Mouse (Mus musculus) forebrain, postnatal 0 days (tissue): ENCODE data around the gene Xirp1. TPM values are rescaled to one million over a fixed set of nuclear protein-coding genes. Genes with fewer than 3 reads are reported as not detected.

ENCODE experiments used
- ATAC-seq: fragments of 200-750 bp; cut with Nextera tagmentation; 2 replicates; pipeline ENCODE4 v1.8.0; 2017; ENCODE audit warnings: mild to moderate bottlenecking, moderate library complexity
- DNase-seq: peaks from one replicate; pipeline ENCODE4 v3.0.0-alpha.2; 2015
- H3K27ac ChIP-seq: fragments of 300-500 bp; sonication (generic); 2 replicates; pipeline ENCODE4 v1.5.1; 2014; ENCODE audit warnings: low read depth, mild to moderate bottlenecking, antibody characterized with exemption, low read length, moderate library complexity, mixed read lengths
- H3K27me3 ChIP-seq: fragments of 300-500 bp; sonication (generic); 2 replicates; pipeline ENCODE4 v1.6.1; 2014; ENCODE audit warnings: mild to moderate bottlenecking, low read length, mixed read lengths; ENCODE audit not compliant: insufficient read depth
- H3K36me3 ChIP-seq: fragments of 300-500 bp; sonication (generic); 2 replicates; pipeline ENCODE4 v1.6.1; 2014; ENCODE audit warnings: mild to moderate bottlenecking, moderate library complexity; ENCODE audit not compliant: insufficient read depth
- H3K4me1 ChIP-seq: fragments of 300-500 bp; sonication (generic); 2 replicates; pipeline ENCODE4 v1.6.1; 2014; ENCODE audit warnings: antibody characterized with exemption; ENCODE audit not compliant: insufficient read depth
- H3K4me2 ChIP-seq: fragments of 300-500 bp; sonication (generic); 2 replicates; pipeline ENCODE4 v1.6.1; 2014; ENCODE audit warnings: low read depth, mild to moderate bottlenecking, moderate library complexity
- H3K4me3 ChIP-seq: fragments of 300-500 bp; sonication (generic); 2 replicates; pipeline ENCODE4 v1.5.1; 2014; ENCODE audit warnings: low read depth, low read length, mixed read lengths
- H3K9ac ChIP-seq: fragments of 300-500 bp; sonication (generic); 2 replicates; pipeline ENCODE4 v1.6.1; 2014; ENCODE audit warnings: mild to moderate bottlenecking
- H3K9me3 ChIP-seq: fragments of 300-500 bp; sonication (generic); 2 replicates; pipeline ENCODE4 v1.6.1; 2016; ENCODE audit warnings: low read length
- CTCF ChIP-seq: sonication (generic); IDR thresholded peaks from 2 replicates; pipeline ENCODE4 v1.5.1; 2016; ENCODE audit warnings: antibody characterized with exemption, control low read depth, low read depth
- WGBS: fragments of 180-500 bp; shearing (Covaris S2); extraction: QIAGEN DNeasy Blood & Tissue Kit; methylation state at CpG from one replicate; pipeline ENCODE4 v1.1.7; 2014; 5-methylcytosine and 5-hydroxymethylcytosine counted together
- polyA plus RNA-seq: library from polyadenylated mRNA; unstranded; fragments of >200 nt; fragmentation: Nextera tagmentation; extraction: Ambion mirVana; gene quantifications from 2 replicates; pipeline ENCODE4 v1.2.1, GENCODE M21; 2015
- total RNA-seq: library from RNA; depleted of rRNA; stranded (reverse); fragments of >200 nt; gene quantifications from 2 replicates; pipeline ENCODE4 v1.2.3, GENCODE M21; 2014

Xirp1 gene
- total and polyA plus RNA-seq, 2 experiments from 2014 or later: not detected

DNA sequence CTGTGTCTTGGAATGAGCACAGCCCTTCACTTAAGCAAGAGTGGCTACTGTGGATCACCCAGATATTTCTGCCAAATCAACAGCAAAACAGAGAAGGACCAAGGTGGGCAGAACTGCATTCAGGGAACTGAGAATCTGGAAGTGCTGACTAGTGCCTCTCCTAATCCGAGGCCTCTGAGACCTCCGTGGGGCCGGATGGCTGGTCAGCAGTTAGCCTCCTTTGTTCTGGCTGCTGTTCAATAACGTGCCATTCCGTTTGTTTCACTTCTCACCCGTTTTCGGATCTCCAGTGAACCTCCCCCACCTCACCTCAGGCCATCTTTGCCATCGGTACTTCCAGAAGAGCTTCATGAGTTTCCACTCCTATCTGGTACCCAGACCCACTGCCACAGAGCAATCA, 11.0 kb upstream of the Xirp1 start:
- no peak overlapping the region for H3K4me3 ChIP-seq
- no peak for TF ChIP-seq CTCF
- no peaks in the 10 kb centered on the region for H3K27me3 ChIP-seq
- no peak overlapping the region for H3K9ac ChIP-seq
- H3K36me3 ChIP-seq: no peaks in the 10 kb centered on the region
- no peaks in the 10 kb centered on the region for H3K9me3 ChIP-seq
- WGBS: 67% methylated on average over 8 of the region's 8 CpGs
- DNase-seq (no peak), ATAC-seq (no peak)
- no peaks in the 10 kb centered on the region for H3K4me1 ChIP-seq
- H3K27ac ChIP-seq: no peak overlapping the region
- no peak overlapping the region for H3K4me2 ChIP-seq

DNA sequence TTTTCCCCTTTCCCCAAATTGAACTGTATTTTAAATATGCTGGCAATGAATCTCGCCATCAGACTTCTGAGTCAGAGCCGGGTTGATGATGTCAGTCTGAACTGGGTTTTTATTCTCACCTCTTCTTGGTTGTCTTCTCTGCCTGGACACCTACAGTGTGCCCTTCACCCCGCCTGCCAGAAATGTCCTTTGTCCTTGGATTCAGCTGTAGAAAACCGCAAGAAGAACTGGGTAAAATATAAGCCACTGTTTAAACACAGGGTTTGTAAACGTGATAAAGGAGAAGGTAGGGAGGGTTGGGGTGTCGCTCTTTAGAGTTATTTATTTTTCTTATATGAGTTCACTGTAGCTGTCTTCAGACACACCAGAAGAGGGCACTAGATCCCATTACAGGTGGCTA, 9.3 kb upstream of the Xirp1 start:
- no peaks in the 10 kb centered on the region for H3K36me3 ChIP-seq
- no peaks in the 10 kb centered on the region for H3K9me3 ChIP-seq
- H3K4me3 ChIP-seq: no peak overlapping the region
- H3K27me3 ChIP-seq: no peaks in the 10 kb centered on the region
- H3K27ac ChIP-seq: no peak overlapping the region
- no peak for ATAC-seq
- no peak for TF ChIP-seq CTCF
- 89% methylated on average over 6 of the region's 6 CpGs for WGBS
- DNase-seq: no peak
- H3K4me1 ChIP-seq: no peaks in the 10 kb centered on the region
- H3K9ac ChIP-seq: no peak overlapping the region
- no peak overlapping the region for H3K4me2 ChIP-seq

DNA sequence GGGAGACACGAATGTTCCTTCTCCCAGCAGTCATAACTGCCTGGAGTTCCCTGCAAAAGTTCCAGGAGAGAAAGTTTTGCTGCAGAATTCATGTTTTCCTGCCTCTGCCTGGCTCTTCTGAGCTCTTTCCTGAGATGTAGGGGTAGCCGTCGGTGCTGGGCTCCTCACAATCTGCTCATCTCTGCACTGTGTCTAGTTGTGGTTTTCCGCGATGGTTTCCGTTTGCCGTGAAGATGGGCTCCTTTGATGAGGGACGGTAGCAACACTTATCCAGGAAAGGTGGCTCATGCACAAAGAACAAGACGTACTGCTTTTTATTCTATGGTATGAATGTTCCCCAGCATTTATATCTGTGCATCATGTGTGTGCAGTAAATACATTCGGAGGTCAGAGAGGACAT, 7.0 kb upstream of the Xirp1 start:
- H3K4me3 ChIP-seq: no peak overlapping the region
- no peak for ATAC-seq
- no peak overlapping the region for H3K9ac ChIP-seq
- WGBS: 88% methylated on average over 10 of the region's 10 CpGs
- no peaks in the 10 kb centered on the region for H3K9me3 ChIP-seq
- H3K4me2 ChIP-seq: no peak overlapping the region
- H3K27me3 ChIP-seq: no peaks in the 10 kb centered on the region
- no peak for TF ChIP-seq CTCF
- peaks cover 3% of the 10 kb centered on the region; the same call in 1 of the 2 replicates for H3K4me1 ChIP-seq
- no peaks in the 10 kb centered on the region for H3K36me3 ChIP-seq
- H3K27ac ChIP-seq: no peak overlapping the region
- DNase-seq: no peak

DNA sequence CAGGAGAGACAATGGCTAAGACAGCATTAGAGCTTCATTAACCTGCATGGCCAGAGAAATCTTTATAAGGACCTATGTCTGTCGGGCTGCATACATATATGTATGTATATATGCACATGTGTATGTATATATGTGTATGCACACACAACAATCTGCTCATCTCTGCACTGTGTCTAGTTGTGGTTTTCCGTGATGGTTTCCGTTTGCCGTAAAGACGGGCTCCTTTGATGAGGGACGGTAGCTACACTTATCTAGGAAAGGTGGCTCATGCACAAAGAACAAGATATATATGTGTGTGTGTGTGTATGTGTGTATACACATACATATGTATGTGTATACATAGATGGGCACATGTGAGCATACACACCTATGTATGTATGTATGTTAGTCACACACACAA, 6.5 kb upstream of the Xirp1 start:
- WGBS: 95% methylated on average over 6 of the region's 6 CpGs
- Histone ChIP-seq H3K4me1 (peaks cover 3% of the 10 kb centered on the region; the same call in 1 of the 2 replicates), H3K9ac (no peak overlapping the region), H3K4me2 (no peak overlapping the region), H3K27ac (no peak overlapping the region), H3K9me3 (no peaks in the 10 kb centered on the region), H3K27me3 (no peaks in the 10 kb centered on the region), H3K36me3 (no peaks in the 10 kb centered on the region), H3K4me3 (no peak overlapping the region)
- DNase-seq: no peak
- TF ChIP-seq CTCF: no peak
- ATAC-seq: no peak

DNA sequence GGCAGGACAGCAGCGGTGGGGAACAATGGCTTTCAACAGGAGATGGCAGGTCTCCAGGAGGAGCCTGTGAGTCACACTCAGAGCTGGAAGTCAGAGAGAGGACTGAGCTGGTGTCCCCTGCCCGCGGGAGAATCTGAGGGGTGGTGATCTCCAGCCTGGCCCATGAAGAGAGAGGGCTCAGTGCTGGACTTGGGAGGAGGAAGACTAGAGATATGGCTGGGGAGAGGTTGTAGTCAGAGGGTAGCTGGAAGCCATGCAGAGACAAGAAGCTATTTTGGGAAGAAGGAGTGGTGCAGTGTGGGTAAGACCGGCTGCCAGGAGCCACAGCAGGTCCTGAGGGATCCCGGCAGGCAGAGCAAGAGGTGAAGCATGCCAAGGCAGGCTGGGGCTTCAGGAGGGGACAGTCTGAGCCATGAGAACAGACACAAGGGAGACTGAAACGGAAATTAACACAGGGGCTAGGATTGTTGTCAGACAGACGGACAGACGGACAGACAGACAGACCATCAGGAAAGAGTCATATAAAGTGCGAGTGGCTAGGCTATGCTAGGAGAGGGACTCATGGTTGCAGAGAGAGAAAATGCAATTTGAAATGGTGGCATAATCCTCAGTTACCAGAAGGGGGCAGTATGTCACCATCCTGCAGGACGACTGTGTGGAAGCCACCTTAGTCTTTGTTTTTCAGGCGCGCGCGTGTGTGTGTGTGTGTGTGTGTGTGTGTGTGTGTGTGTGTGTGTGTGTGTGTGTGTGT, 4.2 kb upstream of the Xirp1 start:
- H3K4me3 ChIP-seq: no peak overlapping the region

DNA sequence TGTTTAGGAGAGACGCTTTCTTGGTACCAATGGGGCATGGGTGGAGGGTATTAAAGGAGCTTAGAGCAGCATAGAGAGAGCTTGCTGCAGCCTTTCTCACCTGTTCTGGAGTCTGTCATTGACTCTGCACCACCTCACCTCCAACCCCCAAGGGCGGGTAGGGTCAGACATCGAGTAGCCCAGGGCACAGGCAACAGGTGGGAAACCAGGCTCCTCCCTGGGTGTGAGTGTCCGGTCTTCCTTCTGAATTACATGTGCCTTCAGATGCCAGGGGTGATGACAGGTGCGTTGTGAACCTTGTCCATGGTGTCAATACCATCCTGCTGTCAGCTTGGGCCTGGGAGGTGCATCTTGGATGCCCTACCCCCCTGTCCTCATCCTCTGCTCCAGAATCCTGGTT, 1.2 kb upstream of the Xirp1 start:
- WGBS: 78% methylated on average over 5 of the region's 5 CpGs
- DNase-seq: no peak

More for the DNA sequence above, 4.2 kb upstream of the Xirp1 start:
- DNase-seq: peak; percentile 79
- Histone ChIP-seq H3K9ac (no peak overlapping the region), H3K27me3 (no peaks in the 10 kb centered on the region), H3K36me3 (no peaks in the 10 kb centered on the region), H3K27ac (no peak overlapping the region), H3K4me1 (peaks cover 3% of the 10 kb centered on the region; the same call in 1 of the 2 replicates), H3K4me2 (no peak overlapping the region), H3K9me3 (no peaks in the 10 kb centered on the region)
- ATAC-seq: peak; percentile 74
- TF ChIP-seq CTCF: peak; percentile 92
- WGBS: 18% methylated on average over 14 of the region's 14 CpGs

DNA sequence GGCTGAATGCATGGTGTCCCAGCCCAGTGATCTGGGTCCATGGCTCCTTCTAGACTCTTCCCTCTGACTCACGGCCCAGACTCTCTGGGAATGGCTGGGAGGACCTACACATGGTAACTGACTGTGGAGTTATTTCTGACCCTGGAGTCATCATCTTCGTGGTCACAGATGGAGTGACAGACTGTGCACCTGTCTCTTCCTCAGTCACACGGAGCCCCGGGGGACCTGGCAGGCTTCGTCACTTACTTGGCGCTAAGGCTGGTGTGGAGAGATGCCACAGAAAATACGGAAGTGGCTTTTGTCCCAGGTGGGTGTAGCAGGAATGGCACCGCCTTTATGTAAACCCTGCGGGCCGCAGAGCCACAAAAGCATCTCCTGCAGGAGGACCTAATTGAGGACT, 773 bp upstream of the Xirp1 start:
- ATAC-seq (no peak), DNase-seq (no peak)
- no peak overlapping the region for H3K9ac ChIP-seq
- no peaks in the 10 kb centered on the region for H3K9me3 ChIP-seq
- H3K4me1 ChIP-seq: peaks cover 3% of the 10 kb centered on the region; the same call in 1 of the 2 replicates
- 54% methylated on average over 10 of the region's 10 CpGs for WGBS
- no peak overlapping the region for H3K4me2 ChIP-seq
- no peak overlapping the region for H3K27ac ChIP-seq
- H3K4me3 ChIP-seq: no peak overlapping the region
- H3K27me3 ChIP-seq: no peaks in the 10 kb centered on the region
- H3K36me3 ChIP-seq: no peaks in the 10 kb centered on the region
- TF ChIP-seq CTCF: no peak

More for the DNA sequence above, 1.2 kb upstream of the Xirp1 start:
- Histone ChIP-seq H3K9me3 (no peaks in the 10 kb centered on the region), H3K9ac (no peak overlapping the region), H3K4me2 (no peak overlapping the region), H3K36me3 (no peaks in the 10 kb centered on the region), H3K4me1 (peaks cover 3% of the 10 kb centered on the region; the same call in 1 of the 2 replicates), H3K4me3 (no peak overlapping the region), H3K27me3 (no peaks in the 10 kb centered on the region), H3K27ac (no peak overlapping the region)
- ATAC-seq: no peak
- no peak for TF ChIP-seq CTCF
